Mouse (Mus musculus) limb, embryonic 10.5 days (tissue): ENCODE results near the gene Bco1. TPM values are rescaled to one million over a fixed set of nuclear protein-coding genes. Genes with fewer than 3 reads are reported as not detected.

Experiments
- DNase-seq: peaks from one replicate; pipeline ENCODE4 v3.0.0-alpha.2; 2017; ENCODE audit warnings: low spot score
- H3K27ac ChIP-seq: fragments of 300-500 bp; sonication (generic); 2 replicates; pipeline ENCODE4 v1.5.1; 2016; ENCODE audit warnings: mild to moderate bottlenecking
- H3K27me3 ChIP-seq: fragments of 300-500 bp; sonication (generic); 2 replicates; pipeline ENCODE4 v1.6.1; 2016; ENCODE audit warnings: low read depth, mild to moderate bottlenecking; ENCODE audit not compliant: poor library complexity, severe bottlenecking
- H3K36me3 ChIP-seq: fragments of 300-500 bp; sonication (generic); 2 replicates; pipeline ENCODE4 v1.6.1; 2016; ENCODE audit warnings: mild to moderate bottlenecking, moderate library complexity
- H3K4me1 ChIP-seq: fragments of 300-500 bp; sonication (generic); 2 replicates; pipeline ENCODE4 v1.6.1; 2016
- H3K4me3 ChIP-seq: fragments of 300-500 bp; sonication (generic); 2 replicates; pipeline ENCODE4 v1.5.1; 2016; ENCODE audit warnings: mild to moderate bottlenecking, moderate library complexity
- H3K9me3 ChIP-seq: fragments of 300-500 bp; sonication (generic); replicated peaks from 2 replicates; pipeline ENCODE4 v1.6.1; 2016; ENCODE audit warnings: mild to moderate bottlenecking
- WGBS: fragments of 180-500 bp; shearing (Covaris S2); methylation state at CpG from one replicate; pipeline ENCODE4 v1.1.7; 2016; 5-methylcytosine and 5-hydroxymethylcytosine counted together
- polyA plus RNA-seq: library from polyadenylated mRNA; unstranded; fragments of >200 nt; fragmentation: Nextera tagmentation; extraction: Ambion mirVana; gene quantifications from 2 replicates; pipeline ENCODE4 v1.2.1, GENCODE M21; 2016

The Bco1 gene
- polyA plus RNA-seq, 1 experiment from 2014 or later, result not detected

DNA sequence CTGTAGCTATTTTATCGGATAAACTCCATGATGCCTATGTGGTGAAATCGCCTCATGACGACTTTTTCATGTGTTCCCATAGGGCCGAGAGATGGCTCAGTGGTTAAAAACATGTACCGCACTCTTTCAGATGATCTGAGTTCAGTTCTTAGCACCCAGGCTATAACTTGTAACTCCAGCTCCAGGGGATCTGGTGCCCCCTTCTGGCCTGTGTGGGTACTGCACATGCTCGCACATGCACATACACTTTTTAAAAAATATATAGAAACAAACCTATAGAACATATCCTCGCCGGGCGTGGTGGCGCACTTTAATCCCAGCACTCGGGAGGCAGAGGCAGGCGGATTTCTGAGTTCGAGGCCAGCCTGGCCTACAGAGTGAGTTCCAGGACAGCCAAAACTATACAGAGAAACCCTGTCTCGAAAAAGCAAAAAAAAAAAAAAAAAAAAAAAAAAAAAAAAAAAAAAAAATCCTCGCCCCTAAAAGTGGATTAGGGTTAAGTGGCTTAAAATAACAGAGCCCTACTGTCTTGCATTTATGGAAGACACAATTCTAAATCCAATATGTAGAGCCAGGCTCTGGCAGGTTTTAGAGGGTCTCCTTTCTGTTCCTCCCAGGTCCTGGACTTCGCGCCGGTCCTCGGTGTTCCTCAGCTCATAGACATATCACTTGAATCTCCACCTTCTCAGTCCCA, 13.5 kb downstream of the Bco1 start:
- H3K4me1 ChIP-seq, result peaks cover 5% of the 10 kb centered on the region; the same call in 1 of the 2 replicates
- DNase-seq, result no peak
- H3K36me3 ChIP-seq, result no peaks in the 10 kb centered on the region
- H3K9me3 ChIP-seq, result no peaks in the 10 kb centered on the region
- H3K4me3 ChIP-seq, result no peak overlapping the region
- no peaks in the 10 kb centered on the region for H3K27me3 ChIP-seq
- 90% methylated on average over 19 of the region's 19 CpGs for WGBS
- no peak overlapping the region for H3K27ac ChIP-seq

DNA sequence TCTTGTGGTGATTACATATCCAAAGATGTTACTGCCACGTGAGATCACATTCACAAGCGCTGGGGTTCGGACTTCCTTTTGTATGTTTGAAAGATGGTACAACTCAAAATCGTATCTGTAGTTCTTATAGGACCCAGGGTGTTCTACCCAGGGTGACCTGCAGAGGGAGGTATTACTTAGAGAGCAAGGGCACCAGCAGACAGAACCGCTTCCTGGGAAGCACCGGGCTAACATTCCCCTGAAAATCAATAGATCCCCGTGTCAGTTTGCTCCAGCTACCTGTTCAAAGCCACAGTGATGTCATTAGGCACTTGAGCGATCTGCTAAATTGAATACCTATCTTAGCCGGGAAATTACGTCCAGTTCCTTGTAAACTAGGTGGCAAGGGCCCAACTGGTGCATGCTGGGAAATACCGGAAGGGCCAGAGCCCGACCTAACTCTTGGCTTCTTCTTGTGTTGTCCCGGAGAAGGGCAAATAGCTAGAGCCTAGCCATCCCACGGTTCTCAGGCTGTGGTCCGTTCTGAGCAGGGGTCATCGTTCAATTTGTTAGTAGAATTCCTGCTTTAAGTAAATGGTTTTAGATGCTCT, 14.2 kb downstream of the Bco1 start:
- Histone ChIP-seq H3K4me1 (peaks cover 5% of the 10 kb centered on the region; the same call in 1 of the 2 replicates), H3K9me3 (no peaks in the 10 kb centered on the region), H3K4me3 (no peak overlapping the region), H3K27ac (no peak overlapping the region), H3K27me3 (no peaks in the 10 kb centered on the region), H3K36me3 (no peaks in the 10 kb centered on the region)
- peak; percentile 53 for DNase-seq
- WGBS, result 54% methylated on average over 16 of the region's 16 CpGs

DNA sequence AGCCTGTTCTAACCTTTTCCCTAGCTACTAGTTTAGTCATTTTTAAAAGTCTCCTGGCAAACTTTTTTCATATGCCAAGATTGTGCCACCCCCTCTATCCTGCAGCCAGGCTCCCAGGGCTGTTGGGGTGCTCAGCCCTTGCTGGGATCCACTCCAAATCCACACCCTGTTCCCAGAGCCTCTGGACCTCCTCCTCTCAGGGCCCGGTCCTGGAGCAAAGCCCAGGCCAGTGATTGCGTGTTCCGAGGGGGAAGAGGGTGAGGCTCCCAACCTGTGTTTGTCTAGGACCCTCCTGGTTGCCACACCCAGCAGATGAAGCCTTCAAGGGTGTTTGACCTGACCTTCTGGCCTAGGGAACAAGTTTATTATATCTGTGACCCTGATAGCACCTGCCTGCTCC, 16.0 kb downstream of the Bco1 start:
- H3K27me3 ChIP-seq, result no peaks in the 10 kb centered on the region
- WGBS, result 88% methylated on average over 3 of the region's 3 CpGs
- H3K4me3 ChIP-seq, result no peak overlapping the region
- DNase-seq, result no peak
- no peaks in the 10 kb centered on the region for H3K9me3 ChIP-seq
- H3K27ac ChIP-seq, result no peak overlapping the region
- H3K4me1 ChIP-seq, result peaks cover 18% of the 10 kb centered on the region
- no peaks in the 10 kb centered on the region for H3K36me3 ChIP-seq

DNA sequence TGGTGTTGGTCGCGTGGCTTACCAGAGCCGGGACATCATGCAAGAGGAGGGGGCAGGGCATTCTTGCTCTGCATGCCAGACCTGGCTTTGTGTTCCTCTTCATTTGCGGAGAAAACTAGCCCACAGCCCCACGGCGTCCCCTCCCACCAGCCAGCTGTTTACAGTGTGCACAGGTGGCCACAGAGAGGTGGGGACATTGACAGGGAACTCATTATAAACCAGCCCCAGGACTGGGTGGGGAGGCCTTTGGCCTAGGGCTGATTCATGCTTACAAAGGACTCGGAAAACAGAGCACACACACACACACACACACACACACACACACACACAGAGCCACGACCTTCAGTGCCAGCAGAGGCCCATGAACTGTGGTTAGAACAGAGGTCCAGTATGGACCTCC, 16.6 kb downstream of the Bco1 start:
- Histone ChIP-seq H3K9me3 (no peaks in the 10 kb centered on the region), H3K27me3 (no peaks in the 10 kb centered on the region), H3K27ac (no peak overlapping the region), H3K36me3 (no peaks in the 10 kb centered on the region), H3K4me1 (peaks cover 18% of the 10 kb centered on the region), H3K4me3 (no peak overlapping the region)
- DNase-seq, result no peak
- WGBS, result 67% methylated on average over 8 of the region's 8 CpGs

DNA sequence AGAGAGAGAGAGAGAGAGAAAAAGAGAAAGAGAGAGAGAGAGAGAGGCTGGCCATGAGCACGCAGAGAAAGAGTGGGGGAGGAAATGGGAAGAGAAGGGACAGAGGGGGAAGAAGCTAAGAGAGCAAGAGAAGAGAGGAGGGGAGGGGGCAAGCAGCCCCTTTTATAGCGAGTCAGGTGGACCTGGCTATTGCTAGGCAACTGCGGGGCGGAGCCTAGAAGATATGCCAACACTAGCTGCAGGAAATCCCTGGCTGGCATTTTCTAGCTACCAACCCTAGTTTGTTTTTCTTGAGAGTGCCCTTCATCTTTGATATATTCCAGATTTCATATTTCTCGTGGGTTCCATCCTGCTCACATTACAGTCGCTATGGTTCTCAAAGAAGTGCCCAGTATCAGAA, 19.4 kb downstream of the Bco1 start:
- Histone ChIP-seq H3K27me3 (no peaks in the 10 kb centered on the region), H3K4me1 (peaks cover 21% of the 10 kb centered on the region), H3K36me3 (no peaks in the 10 kb centered on the region), H3K4me3 (no peak overlapping the region), H3K9me3 (no peaks in the 10 kb centered on the region), H3K27ac (no peak overlapping the region)
- no peak for DNase-seq
- WGBS, result 56% methylated on average over 6 of the region's 6 CpGs

DNA sequence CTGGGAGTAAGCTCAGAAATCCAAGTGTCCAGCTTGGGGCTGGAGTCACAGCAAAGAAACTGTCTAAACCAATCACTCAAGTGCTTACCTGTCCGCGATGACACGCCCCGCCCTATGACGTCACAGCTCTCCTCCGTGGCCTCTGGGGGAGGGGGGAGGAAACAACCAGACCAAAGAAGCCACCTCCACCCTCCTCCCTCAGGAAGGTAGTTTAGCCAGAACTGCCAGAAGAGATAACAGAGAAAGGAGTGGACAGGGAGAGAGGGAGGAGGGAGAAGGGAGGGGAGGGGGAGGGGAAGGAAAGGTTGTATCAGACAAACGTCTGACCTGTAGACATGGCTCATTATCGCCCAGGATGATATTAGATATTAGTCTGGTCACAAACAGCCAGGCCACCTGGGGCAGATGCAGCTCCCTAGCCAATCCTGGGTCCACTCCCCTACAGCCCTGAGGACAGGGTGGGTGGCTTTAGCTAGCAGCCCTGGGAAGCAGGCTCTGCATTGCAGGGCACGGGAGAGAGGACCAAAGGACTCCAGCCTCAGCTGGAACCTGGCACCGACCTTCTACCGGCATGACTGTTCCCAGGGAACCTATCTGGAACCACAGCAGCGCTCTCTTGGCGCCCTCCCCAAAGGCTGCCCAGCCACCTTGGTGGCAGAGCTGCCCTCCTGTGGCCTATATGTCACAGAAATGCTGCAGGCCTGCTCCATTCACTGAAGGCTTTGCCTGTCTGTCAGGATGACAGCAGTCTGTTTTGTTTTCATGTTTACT, 20.2 kb downstream of the Bco1 start:
- Histone ChIP-seq H3K36me3 (no peaks in the 10 kb centered on the region), H3K9me3 (no peaks in the 10 kb centered on the region), H3K4me3 (peak overlapping the region; percentile 32), H3K4me1 (peaks cover 21% of the 10 kb centered on the region), H3K27me3 (no peaks in the 10 kb centered on the region), H3K27ac (no peak overlapping the region)
- peak; percentile 46 for DNase-seq
- WGBS, result 14% methylated on average over 13 of the region's 13 CpGs

DNA sequence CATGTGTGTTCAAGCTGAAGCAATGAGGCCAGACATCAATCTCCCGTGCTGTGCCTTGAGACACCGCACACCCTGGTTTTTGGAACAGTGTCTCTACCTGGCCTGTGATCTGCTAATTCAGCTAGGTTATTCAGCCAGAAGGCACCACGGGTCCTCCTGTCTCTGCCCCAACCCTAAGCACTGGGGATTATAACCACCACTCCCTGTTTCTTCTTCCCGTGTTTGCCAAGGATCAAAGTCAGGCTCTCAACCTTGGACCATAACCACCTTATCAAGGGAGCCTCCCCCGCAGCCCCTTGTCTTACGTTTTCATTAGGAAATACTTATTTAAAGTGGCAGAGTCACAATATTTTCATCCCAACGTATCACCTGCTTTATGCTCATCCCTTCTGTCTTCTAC, 20.9 kb downstream of the Bco1 start:
- 75% methylated on average over 7 of the region's 7 CpGs for WGBS
- no peaks in the 10 kb centered on the region for H3K27me3 ChIP-seq
- DNase-seq, result no peak
- no peak overlapping the region for H3K4me3 ChIP-seq
- H3K36me3 ChIP-seq, result no peaks in the 10 kb centered on the region
- no peaks in the 10 kb centered on the region for H3K9me3 ChIP-seq
- H3K27ac ChIP-seq, result no peak overlapping the region
- peaks cover 25% of the 10 kb centered on the region for H3K4me1 ChIP-seq

DNA sequence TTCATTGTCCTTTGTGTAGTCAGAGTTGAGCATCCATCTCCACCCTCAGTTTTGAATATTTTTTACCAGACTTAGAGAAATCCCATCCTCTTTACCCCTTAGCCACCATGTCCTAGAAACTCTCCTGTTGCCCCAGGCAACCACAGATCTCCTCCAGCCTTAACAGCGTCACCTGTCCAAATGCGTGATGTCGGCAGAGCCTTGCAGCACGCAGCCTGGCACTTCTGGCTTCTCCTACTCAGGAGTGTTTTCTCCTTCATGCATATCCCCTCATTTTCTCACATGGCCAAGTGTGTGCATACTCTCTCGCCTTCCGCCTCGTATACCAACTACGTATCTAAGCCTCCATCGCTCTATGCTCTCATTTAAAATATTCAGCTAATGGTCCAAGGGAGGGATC, 22.8 kb downstream of the Bco1 start:
- no peak for DNase-seq
- WGBS, result 89% methylated on average over 9 of the region's 9 CpGs
- no peak overlapping the region for H3K4me3 ChIP-seq

DNA sequence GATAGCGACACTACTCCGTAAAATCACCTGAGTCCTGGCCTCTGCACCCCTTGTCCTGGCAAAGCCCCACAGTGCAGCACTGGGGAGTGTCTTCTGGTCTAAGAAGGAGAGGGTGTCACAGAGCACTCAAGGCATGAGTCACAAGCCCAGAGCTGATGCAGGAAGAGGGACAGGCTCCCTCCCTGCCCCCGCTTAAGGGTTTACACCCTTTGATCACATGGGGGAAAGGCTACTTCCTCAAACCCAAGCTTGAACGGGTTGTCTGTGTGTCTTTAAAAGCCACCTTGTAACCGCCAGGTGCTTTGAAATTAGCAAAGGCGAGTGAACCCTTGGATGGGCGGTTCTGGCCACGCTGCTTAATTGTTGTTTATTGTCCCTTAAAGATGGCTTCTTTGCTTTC, 25.6 kb downstream of the Bco1 start:
- no peak for DNase-seq
- WGBS, result 44% methylated on average over 8 of the region's 8 CpGs
- Histone ChIP-seq H3K27me3 (no peaks in the 10 kb centered on the region), H3K27ac (no peak overlapping the region), H3K9me3 (no peaks in the 10 kb centered on the region), H3K4me3 (no peak overlapping the region), H3K36me3 (no peaks in the 10 kb centered on the region), H3K4me1 (peaks cover 10% of the 10 kb centered on the region; the same call in 1 of the 2 replicates)

More for the DNA sequence above, 22.8 kb downstream of the Bco1 start:
- Histone ChIP-seq H3K27ac (no peak overlapping the region), H3K36me3 (no peaks in the 10 kb centered on the region), H3K9me3 (no peaks in the 10 kb centered on the region), H3K4me1 (peaks cover 24% of the 10 kb centered on the region), H3K27me3 (no peaks in the 10 kb centered on the region)

DNA sequence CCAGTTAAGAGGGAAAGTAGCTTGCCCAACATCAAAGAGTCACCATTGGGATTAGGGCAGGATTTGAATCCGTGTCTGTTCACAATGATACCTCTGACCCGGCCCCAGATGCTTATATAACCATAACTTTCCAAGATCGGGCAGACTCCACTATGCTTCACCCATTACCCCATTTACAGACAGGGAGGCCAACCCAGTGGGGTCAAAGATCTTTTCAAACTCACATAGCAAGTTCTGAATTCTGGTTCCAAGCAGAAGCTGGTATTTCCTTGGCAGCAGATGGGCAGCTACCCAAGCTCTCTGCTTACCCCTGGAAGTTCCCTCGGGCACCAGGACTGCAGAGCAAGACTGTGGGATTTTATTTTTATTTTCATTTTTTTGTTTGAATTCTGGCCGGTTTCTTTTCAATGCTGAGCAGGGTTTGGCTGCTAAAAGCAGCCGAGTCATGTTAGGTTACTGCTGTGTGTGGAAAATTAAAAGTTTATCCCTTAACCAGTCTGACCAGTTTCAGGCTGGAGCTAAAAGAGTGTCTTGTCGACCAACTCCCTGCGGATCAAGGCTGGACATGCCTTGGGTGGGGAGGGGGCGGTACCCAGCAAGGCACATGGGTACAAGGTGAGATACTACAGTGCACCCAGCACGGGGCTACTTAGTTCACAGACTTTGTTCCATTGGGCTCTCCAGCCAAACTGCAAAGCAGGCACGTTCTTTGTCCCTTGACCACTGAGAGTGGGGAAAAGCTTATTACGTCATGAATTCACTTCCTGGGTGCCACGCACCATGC, 28.4 kb downstream of the Bco1 start:
- Histone ChIP-seq H3K4me3 (no peak overlapping the region), H3K27ac (no peak overlapping the region), H3K27me3 (no peaks in the 10 kb centered on the region), H3K4me1 (peaks cover 10% of the 10 kb centered on the region; the same call in 1 of the 2 replicates), H3K36me3 (no peaks in the 10 kb centered on the region), H3K9me3 (no peaks in the 10 kb centered on the region)
- 81% methylated on average over 13 of the region's 13 CpGs for WGBS
- DNase-seq, result no peak

DNA sequence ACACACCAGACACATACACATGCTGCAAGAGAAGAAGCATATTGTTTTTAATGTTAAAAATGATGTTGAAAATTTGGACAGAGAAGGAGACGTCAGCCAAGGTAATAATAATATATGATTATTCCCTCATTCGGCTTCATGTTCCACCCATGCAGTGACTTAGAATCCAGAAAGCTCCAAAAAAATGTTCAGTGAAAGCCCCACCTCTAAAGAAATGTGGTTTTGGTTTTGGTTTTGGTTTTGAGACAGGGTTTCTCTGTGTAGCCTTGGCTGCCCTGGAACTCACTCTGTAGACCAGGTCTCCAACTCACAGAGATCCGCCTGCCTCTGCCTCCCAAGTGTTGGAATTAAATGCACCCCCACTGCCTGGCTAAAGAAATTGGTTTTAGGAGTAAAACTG, 30.2 kb downstream of the Bco1 start:
- Histone ChIP-seq H3K4me3 (no peak overlapping the region), H3K36me3 (no peaks in the 10 kb centered on the region), H3K27me3 (no peaks in the 10 kb centered on the region), H3K4me1 (peaks cover 7% of the 10 kb centered on the region; the same call in 1 of the 2 replicates), H3K9me3 (no peaks in the 10 kb centered on the region), H3K27ac (no peak overlapping the region)
- 92% methylated on average over 3 of the region's 3 CpGs for WGBS
- no peak for DNase-seq

DNA sequence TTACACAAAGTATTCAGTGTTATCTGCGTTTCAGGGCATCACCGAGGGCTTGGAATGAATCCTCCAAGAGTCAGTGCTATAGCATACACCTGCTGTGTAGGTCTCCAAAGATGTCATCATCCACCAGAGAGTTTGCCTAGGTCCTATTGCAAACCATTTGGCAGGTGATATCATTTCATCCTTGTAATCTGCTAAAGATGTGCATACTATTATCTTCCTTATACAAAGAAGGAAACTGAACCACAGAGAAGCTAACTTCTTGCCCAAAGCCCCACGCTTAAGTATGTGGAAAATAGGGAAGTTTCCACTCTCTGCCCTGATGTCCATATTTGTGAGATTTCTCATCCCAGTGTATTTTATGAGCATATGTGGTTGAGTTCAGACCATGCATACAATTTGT, 30.8 kb downstream of the Bco1 start:
- H3K36me3 ChIP-seq, result no peaks in the 10 kb centered on the region
- H3K9me3 ChIP-seq, result no peaks in the 10 kb centered on the region
- no peaks in the 10 kb centered on the region for H3K27me3 ChIP-seq
- no peak for DNase-seq
- no peak overlapping the region for H3K27ac ChIP-seq
- 92% methylated on average over 3 of the region's 3 CpGs for WGBS
- H3K4me3 ChIP-seq, result no peak overlapping the region
- H3K4me1 ChIP-seq, result peaks cover 4% of the 10 kb centered on the region; the same call in 1 of the 2 replicates
